Mouse (Mus musculus): ENCODE data around the gene Nrip2. TPM values are rescaled to one million over a fixed set of nuclear protein-coding genes. Genes with fewer than 3 reads are reported as not detected.

Nrip2 gene
- polyA plus RNA-seq, 1 experiment from 2014 or later: 2.2 TPM

- 71% methylated on average over 7 of the region's 7 CpGs for WGBS
- H3K4me3 ChIP-seq: no peak overlapping the region
- H3K9ac ChIP-seq: no peak overlapping the region
- H3K9me3 ChIP-seq: no peaks in the 10 kb centered on the region
- H3K27me3 ChIP-seq (replicated peaks): no peaks in the 10 kb centered on the region
- H3K4me2 ChIP-seq: no peak overlapping the region
- no peaks in the 10 kb centered on the region for H3K36me3 ChIP-seq
- H3K4me1 ChIP-seq: peaks cover 15% of the 10 kb centered on the region
- ATAC-seq (ENCODE audit: extremely low read depth, insufficient number of reproducible peaks, low FRiP score, low TSS enrichment): no peak
- no peak overlapping the region for H3K27ac ChIP-seq (replicated peaks)
These were observed 1.4 kb upstream of the Nrip2 start for GRCm38 (mm10) chr6:128397574-128398261.

- Histone ChIP-seq H3K27me3 (replicated peaks) (no peaks in the 10 kb centered on the region), H3K9me3 (no peaks in the 10 kb centered on the region), H3K9ac (peak overlapping the region; percentile 69), H3K27ac (replicated peaks) (peak overlapping the region; percentile 38; the same call in 1 of the 2 replicates), H3K4me3 (peak overlapping the region; percentile 37), H3K4me2 (peak overlapping the region; percentile 64), H3K36me3 (no peaks in the 10 kb centered on the region), H3K4me1 (peaks cover 18% of the 10 kb centered on the region)
- 33% methylated on average over 21 of the region's 21 CpGs for WGBS
- no peak for ATAC-seq (ENCODE audit: extremely low read depth, insufficient number of reproducible peaks, low FRiP score, low TSS enrichment)
These were observed 507 bp downstream of the Nrip2 start for GRCm38 (mm10) chr6:128399421-128400185.

DNA sequence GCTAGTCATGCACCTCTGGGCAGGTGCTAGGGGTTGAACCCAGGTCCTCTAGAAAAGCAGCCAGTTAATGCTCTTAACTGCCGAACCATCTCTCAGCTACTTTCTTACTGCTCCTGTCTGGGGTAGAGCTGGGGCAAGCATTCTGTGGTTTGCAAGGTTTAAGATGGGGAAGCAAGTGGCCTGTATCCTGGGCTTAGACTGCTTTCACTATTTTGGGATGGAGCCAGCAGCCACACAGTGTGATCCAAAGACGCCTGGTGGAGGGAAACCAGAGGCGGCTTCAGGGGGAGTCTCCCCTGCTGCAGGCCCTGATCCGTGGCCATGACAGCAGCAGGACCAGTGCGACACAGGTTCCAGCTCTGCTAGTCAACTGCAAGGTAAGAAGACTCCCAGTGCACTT lies 5.6 kb downstream of the Nrip2 start:
- no peak overlapping the region for H3K9ac ChIP-seq
- ATAC-seq (ENCODE audit: extremely low read depth, insufficient number of reproducible peaks, low FRiP score, low TSS enrichment): no peak
- H3K9me3 ChIP-seq: no peaks in the 10 kb centered on the region
- H3K4me1 ChIP-seq: peaks cover 15% of the 10 kb centered on the region
- no peak overlapping the region for H3K4me3 ChIP-seq
- no peak overlapping the region for H3K4me2 ChIP-seq
- no peaks in the 10 kb centered on the region for H3K27me3 ChIP-seq (replicated peaks)
- WGBS: 43% methylated on average over 5 of the region's 5 CpGs
- H3K27ac ChIP-seq (replicated peaks): no peak overlapping the region; the same call in 1 of the 2 replicates
- H3K36me3 ChIP-seq: peaks cover 40% of the 10 kb centered on the region

DNA sequence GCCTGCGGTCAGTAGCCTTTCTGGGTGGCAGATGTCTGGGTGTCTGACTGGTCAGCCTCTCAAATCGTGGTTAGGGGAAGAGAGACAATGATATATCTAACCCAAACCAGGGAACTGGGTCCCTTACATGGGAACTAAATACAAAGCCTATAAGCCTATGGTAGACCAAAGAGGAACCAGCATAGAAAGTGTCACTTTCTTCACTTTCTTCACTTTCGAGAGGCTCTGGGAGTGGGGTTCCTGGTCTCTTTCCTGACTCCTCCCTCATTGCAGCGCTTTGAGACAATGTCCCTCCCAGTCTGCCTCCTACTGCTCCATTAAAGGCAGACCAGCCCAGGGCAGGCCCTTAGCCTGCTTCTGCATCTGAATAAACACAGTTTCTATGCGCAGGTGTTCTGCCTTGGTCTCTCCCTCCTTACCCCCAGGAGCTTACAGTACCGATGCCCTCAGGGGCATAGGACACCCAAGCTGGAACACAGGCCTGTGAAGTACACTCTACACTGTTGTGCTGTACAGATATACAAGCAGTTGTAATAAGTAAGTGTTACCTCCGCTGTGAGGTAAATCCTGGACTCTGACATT lies 9.5 kb downstream of the Nrip2 start:
- no peak for ATAC-seq (ENCODE audit: extremely low read depth, insufficient number of reproducible peaks, low FRiP score, low TSS enrichment)
- Histone ChIP-seq H3K27me3 (replicated peaks) (no peaks in the 10 kb centered on the region), H3K4me2 (no peak overlapping the region), H3K4me3 (no peak overlapping the region), H3K9ac (no peak overlapping the region), H3K36me3 (peaks cover 76% of the 10 kb centered on the region), H3K9me3 (no peaks in the 10 kb centered on the region), H3K27ac (replicated peaks) (no peak overlapping the region), H3K4me1 (peaks cover 5% of the 10 kb centered on the region; the same call in 1 of the 2 replicates)
- 80% methylated on average over 7 of the region's 7 CpGs for WGBS

DNA sequence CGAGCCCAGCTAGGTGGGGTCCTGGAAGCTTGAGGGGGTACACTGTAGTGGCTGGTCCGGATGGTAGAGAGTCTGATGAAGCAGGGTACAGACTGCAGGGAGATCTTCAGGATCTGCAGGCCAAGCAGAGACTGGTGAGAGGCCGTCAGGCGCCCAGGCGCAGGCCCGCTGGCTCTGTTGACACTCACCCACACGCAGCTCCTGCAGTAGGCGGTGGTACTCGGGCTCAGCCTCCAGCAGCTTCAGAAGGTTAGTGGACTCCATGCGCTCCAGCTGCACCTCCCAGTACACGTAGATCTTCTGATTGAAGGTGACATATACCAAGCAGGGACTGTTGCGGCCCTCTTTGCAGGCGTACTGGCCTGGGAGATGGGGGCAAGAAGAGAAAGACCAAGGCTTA lies 11.2 kb downstream of the Nrip2 start:
- H3K27ac ChIP-seq (replicated peaks): no peak overlapping the region
- H3K4me3 ChIP-seq: no peak overlapping the region
- peaks cover 81% of the 10 kb centered on the region for H3K36me3 ChIP-seq
- no peak overlapping the region for H3K9ac ChIP-seq
- no peaks in the 10 kb centered on the region for H3K27me3 ChIP-seq (replicated peaks)
- no peaks in the 10 kb centered on the region for H3K9me3 ChIP-seq
- no peak for ATAC-seq (ENCODE audit: extremely low read depth, insufficient number of reproducible peaks, low FRiP score, low TSS enrichment)
- no peak overlapping the region for H3K4me2 ChIP-seq
- 93% methylated on average over 13 of the region's 13 CpGs for WGBS
- no peaks in the 10 kb centered on the region for H3K4me1 ChIP-seq

- Histone ChIP-seq H3K27me3 (replicated peaks) (no peaks in the 10 kb centered on the region), H3K9me3 (no peaks in the 10 kb centered on the region), H3K4me1 (no peaks in the 10 kb centered on the region), H3K27ac (replicated peaks) (no peak overlapping the region), H3K9ac (no peak overlapping the region), H3K4me3 (no peak overlapping the region), H3K4me2 (no peak overlapping the region), H3K36me3 (peaks cover 82% of the 10 kb centered on the region)
- 16% methylated on average over 3 of the region's 3 CpGs for WGBS
- no peak for ATAC-seq (ENCODE audit: extremely low read depth, insufficient number of reproducible peaks, low FRiP score, low TSS enrichment)
These were observed 12.0 kb downstream of the Nrip2 start for GRCm38 (mm10) chr6:128411115-128411514.

GRCm38 (mm10) chr6:128416169-128416568 lies 17.1 kb downstream of the Nrip2 start:
- Histone ChIP-seq H3K27ac (replicated peaks) (no peak overlapping the region), H3K27me3 (replicated peaks) (no peaks in the 10 kb centered on the region), H3K4me2 (no peak overlapping the region), H3K4me1 (peaks cover 5% of the 10 kb centered on the region), H3K4me3 (no peak overlapping the region), H3K9ac (no peak overlapping the region), H3K36me3 (peaks cover 46% of the 10 kb centered on the region), H3K9me3 (no peaks in the 10 kb centered on the region)
- 82% methylated on average over 5 of the region's 5 CpGs for WGBS
- no peak for ATAC-seq (ENCODE audit: extremely low read depth, insufficient number of reproducible peaks, low FRiP score, low TSS enrichment)

GRCm38 (mm10) chr6:128418076-128418475 lies 19.0 kb downstream of the Nrip2 start:
- no peak overlapping the region for H3K27ac ChIP-seq (replicated peaks)
- H3K9me3 ChIP-seq: no peaks in the 10 kb centered on the region
- no peak overlapping the region for H3K4me2 ChIP-seq
- 90% methylated on average over 1 of the region's 1 CpGs for WGBS
- peaks cover 27% of the 10 kb centered on the region for H3K36me3 ChIP-seq
- peaks cover 11% of the 10 kb centered on the region for H3K4me1 ChIP-seq
- no peaks in the 10 kb centered on the region for H3K27me3 ChIP-seq (replicated peaks)
- no peak overlapping the region for H3K9ac ChIP-seq
- H3K4me3 ChIP-seq: no peak overlapping the region
- no peak for ATAC-seq (ENCODE audit: extremely low read depth, insufficient number of reproducible peaks, low FRiP score, low TSS enrichment)

GRCm38 (mm10) chr6:128421036-128421435 lies 21.9 kb downstream of the Nrip2 start:
- Histone ChIP-seq H3K4me3 (no peak overlapping the region), H3K4me2 (no peak overlapping the region), H3K4me1 (peaks cover 18% of the 10 kb centered on the region), H3K9ac (no peak overlapping the region), H3K27ac (replicated peaks) (peak overlapping the region; percentile 20), H3K36me3 (peaks cover 13% of the 10 kb centered on the region), H3K27me3 (replicated peaks) (no peaks in the 10 kb centered on the region), H3K9me3 (no peaks in the 10 kb centered on the region)
- ATAC-seq (ENCODE audit: extremely low read depth, insufficient number of reproducible peaks, low FRiP score, low TSS enrichment): no peak
- WGBS: 60% methylated on average over 2 of the region's 2 CpGs

DNA sequence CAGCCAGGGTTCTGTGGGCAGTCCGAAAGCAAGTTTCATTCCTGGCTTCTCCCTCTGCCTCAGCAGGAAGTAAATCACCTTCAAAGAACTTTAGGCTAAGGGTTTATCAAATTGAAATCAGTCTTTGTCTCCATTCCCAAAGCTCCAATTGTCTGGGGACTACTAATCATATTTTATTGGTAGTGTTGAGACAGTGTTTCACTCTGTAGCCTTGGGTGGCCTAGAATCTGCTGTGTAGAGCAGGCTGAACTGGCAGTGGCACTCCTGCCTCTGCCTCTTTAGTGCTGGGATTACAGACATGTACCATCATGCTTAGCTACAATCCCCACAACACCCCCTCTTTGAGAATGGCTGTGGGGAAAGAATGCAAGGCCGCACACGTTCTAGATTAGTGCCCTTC lies 22.4 kb downstream of the Nrip2 start:
- no peak overlapping the region for H3K4me3 ChIP-seq
- H3K9ac ChIP-seq: no peak overlapping the region
- H3K4me2 ChIP-seq: no peak overlapping the region
- H3K9me3 ChIP-seq: no peaks in the 10 kb centered on the region
- WGBS: 81% methylated on average over 3 of the region's 3 CpGs
- ATAC-seq (ENCODE audit: extremely low read depth, insufficient number of reproducible peaks, low FRiP score, low TSS enrichment): no peak
- peak overlapping the region; percentile 20 for H3K27ac ChIP-seq (replicated peaks)
- peaks cover 18% of the 10 kb centered on the region for H3K4me1 ChIP-seq
- H3K36me3 ChIP-seq: peaks cover 13% of the 10 kb centered on the region
- H3K27me3 ChIP-seq (replicated peaks): no peaks in the 10 kb centered on the region

GRCm38 (mm10) chr6:128423496-128424268 lies 24.6 kb downstream of the Nrip2 start:
- Histone ChIP-seq H3K4me3 (peak overlapping the region; percentile 71), H3K27ac (replicated peaks) (peak overlapping the region; percentile 93), H3K36me3 (peaks cover 21% of the 10 kb centered on the region), H3K4me2 (peak overlapping the region; percentile 80), H3K9ac (peak overlapping the region; percentile 82), H3K27me3 (replicated peaks) (no peaks in the 10 kb centered on the region), H3K9me3 (no peaks in the 10 kb centered on the region), H3K4me1 (peaks cover 18% of the 10 kb centered on the region)
- no peak for ATAC-seq (ENCODE audit: extremely low read depth, insufficient number of reproducible peaks, low FRiP score, low TSS enrichment)
- WGBS: 38% methylated on average over 16 of the region's 16 CpGs
